Mouse (Mus musculus) olfactory bulb, adult 2 months (tissue): ENCODE measurements around the gene Btbd11. TPM values are rescaled to one million over a fixed set of nuclear protein-coding genes. Genes with fewer than 3 reads are reported as not detected.

Experiments used
- H3K27ac ChIP-seq: fragments of 200-500 bp; 2 replicates; pipeline ENCODE4 v1.5.1; 2012; ENCODE audit warnings: low read depth, low read length; ENCODE audit not compliant: insufficient read depth
- H3K4me1 ChIP-seq: fragments of 200-500 bp; 2 replicates; pipeline ENCODE4 v1.6.1; 2012; ENCODE audit warnings: low read length; ENCODE audit not compliant: control insufficient read depth, insufficient read depth
- H3K4me3 ChIP-seq: fragments of 200-500 bp; 2 replicates; pipeline ENCODE4 v1.5.1; 2012; ENCODE audit warnings: mild to moderate bottlenecking, low read depth, low read length, moderate library complexity; ENCODE audit not compliant: insufficient read depth
- CTCF ChIP-seq: fragments of 200-500 bp; IDR thresholded peaks from 2 replicates; pipeline ENCODE4 v1.5.1; 2012; ENCODE audit warnings: low read depth, mild to moderate bottlenecking, low read length, moderate library complexity; ENCODE audit not compliant: insufficient read depth
- POLR2A ChIP-seq: fragments of 200-500 bp; IDR thresholded peaks from 2 replicates; pipeline ENCODE4 v1.6.1; 2012; ENCODE audit warnings: mild to moderate bottlenecking, low read depth, low read length, moderate library complexity; ENCODE audit not compliant: insufficient read depth
- WGBS: fragments of 180-500 bp; shearing (Covaris S2); methylation state at CpG from one replicate; pipeline ENCODE4 v1.1.7; 2018; 5-methylcytosine and 5-hydroxymethylcytosine counted together
- polyA plus RNA-seq: library from polyadenylated mRNA; stranded (reverse); fragments of >200 nt; gene quantifications from 2 replicates; pipeline ENCODE4 v1.2.4, GENCODE M21; 2012; ENCODE audit warnings: low replicate concordance; ENCODE audit not compliant: missing spikeins, insufficient read depth, insufficient read length

The Btbd11 gene
- polyA plus RNA-seq, 1 experiment, result not detected

- TF ChIP-seq CTCF, result no peak
- 95% methylated on average over 3 of the region's 3 CpGs for WGBS
- no peaks in the 10 kb centered on the region for H3K4me1 ChIP-seq
- H3K27ac ChIP-seq, result no peak overlapping the region
- H3K4me3 ChIP-seq, result no peak overlapping the region
These were observed 201.1 kb downstream of the Btbd11 start for GRCm38 (mm10) chr10:85587758-85588157.

GRCm38 (mm10) chr10:85590043-85590442 lies 203.4 kb downstream of the Btbd11 start:
- WGBS, result 86% methylated on average over 2 of the region's 2 CpGs
- H3K27ac ChIP-seq, result no peak overlapping the region

GRCm38 (mm10) chr10:85591296-85591695 lies 204.7 kb downstream of the Btbd11 start:
- H3K27ac ChIP-seq, result no peak overlapping the region
- H3K4me3 ChIP-seq, result no peak overlapping the region
- WGBS, result 73% methylated on average over 2 of the region's 2 CpGs
- H3K4me1 ChIP-seq, result no peaks in the 10 kb centered on the region
- TF ChIP-seq CTCF (no peak), POLR2A (no peak)

More at GRCm38 (mm10) chr10:85590043-85590442, 203.4 kb downstream of the Btbd11 start:
- Histone ChIP-seq H3K4me3 (no peak overlapping the region), H3K4me1 (no peaks in the 10 kb centered on the region)
- TF ChIP-seq CTCF, result no peak
- no peak for TF ChIP-seq POLR2A

GRCm38 (mm10) chr10:85591986-85592385 lies 205.4 kb downstream of the Btbd11 start:
- no peak for TF ChIP-seq CTCF
- TF ChIP-seq POLR2A, result no peak
- Histone ChIP-seq H3K4me3 (no peak overlapping the region), H3K27ac (no peak overlapping the region), H3K4me1 (no peaks in the 10 kb centered on the region)
- WGBS, result 48% methylated on average over 6 of the region's 6 CpGs

GRCm38 (mm10) chr10:85596301-85596700 lies 209.7 kb downstream of the Btbd11 start:
- H3K4me3 ChIP-seq, result no peak overlapping the region
- TF ChIP-seq CTCF (no peak), POLR2A (no peak)
- peaks cover 10% of the 10 kb centered on the region for H3K4me1 ChIP-seq
- 95% methylated on average over 5 of the region's 5 CpGs for WGBS
- H3K27ac ChIP-seq, result no peak overlapping the region

- H3K4me1 ChIP-seq, result peaks cover 10% of the 10 kb centered on the region
- TF ChIP-seq CTCF (no peak), POLR2A (no peak)
- H3K27ac ChIP-seq, result no peak overlapping the region
- H3K4me3 ChIP-seq, result peak overlapping the region; percentile 35
- whole genome bisulfite sequencing, result 22% methylated on average over 9 of the region's 9 CpGs
These were observed 211.5 kb downstream of the Btbd11 start for GRCm38 (mm10) chr10:85598093-85598599.

- TF ChIP-seq CTCF, result no peak
- TF ChIP-seq POLR2A, result no peak
- peaks cover 10% of the 10 kb centered on the region for H3K4me1 ChIP-seq
- H3K27ac ChIP-seq, result no peak overlapping the region
- peak overlapping the region; percentile 35 for H3K4me3 ChIP-seq
- WGBS, result 2% methylated on average over 41 of the region's 41 CpGs
These were observed 212.3 kb downstream of the Btbd11 start for GRCm38 (mm10) chr10:85598603-85599542.

GRCm38 (mm10) chr10:85602546-85602945 lies 215.9 kb downstream of the Btbd11 start:
- no peak overlapping the region for H3K27ac ChIP-seq
- no peak overlapping the region for H3K4me3 ChIP-seq
- H3K4me1 ChIP-seq, result peaks cover 10% of the 10 kb centered on the region
- 91% methylated on average over 11 of the region's 11 CpGs for WGBS
- TF ChIP-seq CTCF, result no peak
- TF ChIP-seq POLR2A, result no peak

GRCm38 (mm10) chr10:85604556-85604955 lies 217.9 kb downstream of the Btbd11 start:
- Histone ChIP-seq H3K4me1 (no peaks in the 10 kb centered on the region), H3K4me3 (no peak overlapping the region), H3K27ac (no peak overlapping the region)
- WGBS, result 79% methylated on average over 9 of the region's 9 CpGs
- TF ChIP-seq POLR2A, result no peak
- TF ChIP-seq CTCF, result no peak
